Mouse (Mus musculus) embryonic facial prominence, embryonic 14.5 days (tissue): ENCODE measurements around the gene Casc4. TPM values are rescaled to one million over a fixed set of nuclear protein-coding genes. Genes with fewer than 3 reads are reported as not detected.

Experiments used
- ATAC-seq: fragments of 200-750 bp; cut with Nextera tagmentation; 2 replicates; pipeline ENCODE4 v1.8.0; 2017; ENCODE audit warnings: low read depth, moderate number of reproducible peaks, moderate TSS enrichment
- DNase-seq: peaks from one replicate; pipeline ENCODE4 v3.0.0-alpha.2; 2015; ENCODE audit warnings: low spot score
- H3K27ac ChIP-seq: fragments of 300-500 bp; sonication (generic); replicated peaks from 2 replicates; pipeline ENCODE4 v1.5.1; 2014; ENCODE audit warnings: low read depth, mild to moderate bottlenecking, low read length, moderate library complexity
- H3K27me3 ChIP-seq: fragments of 300-500 bp; sonication (generic); replicated peaks from 2 replicates; pipeline ENCODE4 v1.6.1; 2014; ENCODE audit warnings: low read length; ENCODE audit not compliant: control insufficient read depth, insufficient read depth
- H3K36me3 ChIP-seq: fragments of 300-500 bp; sonication (generic); 2 replicates; pipeline ENCODE4 v1.6.1; 2014; ENCODE audit warnings: low read length, mixed read lengths; ENCODE audit not compliant: control insufficient read depth, insufficient read depth
- H3K4me1 ChIP-seq: fragments of 300-500 bp; sonication (generic); 2 replicates; pipeline ENCODE4 v1.6.1; 2014; ENCODE audit warnings: antibody characterized with exemption, low read length; ENCODE audit not compliant: control insufficient read depth, insufficient read depth
- H3K4me2 ChIP-seq: fragments of 300-500 bp; sonication (generic); 2 replicates; pipeline ENCODE4 v1.6.1; 2014; ENCODE audit warnings: low read depth, mild to moderate bottlenecking, low read length, moderate library complexity, mixed read lengths
- H3K4me3 ChIP-seq: fragments of 300-500 bp; sonication (generic); 2 replicates; pipeline ENCODE4 v1.5.1; 2014; ENCODE audit warnings: low read depth, mild to moderate bottlenecking, low read length
- H3K9ac ChIP-seq: fragments of 300-500 bp; sonication (generic); 2 replicates; pipeline ENCODE4 v1.6.1; 2014; ENCODE audit warnings: low read depth, mild to moderate bottlenecking, low read length, moderate library complexity, mixed read lengths
- H3K9me3 ChIP-seq: fragments of 300-500 bp; sonication (generic); 2 replicates; pipeline ENCODE4 v1.6.1; 2016; ENCODE audit warnings: low read length; ENCODE audit not compliant: control insufficient read depth
- WGBS: fragments of 180-500 bp; shearing (Covaris S2); extraction: QIAGEN DNeasy Blood & Tissue Kit; methylation state at CpG from one replicate; pipeline ENCODE4 v1.1.7; 2014; 5-methylcytosine and 5-hydroxymethylcytosine counted together
- polyA plus RNA-seq: library from polyadenylated mRNA; unstranded; fragments of >200 nt; fragmentation: Nextera tagmentation; extraction: Ambion mirVana; gene quantifications from 2 replicates; pipeline ENCODE4 v1.2.1, GENCODE M21; 2014

Gene Casc4
- polyA plus RNA-seq, 1 experiment from 2014 or later = 23.6 TPM

GRCm38 (mm10) chr2:121954971-121955656 is 88.3 kb downstream of the Casc4 start:
- H3K9me3 ChIP-seq = no peaks in the 10 kb centered on the region
- peak overlapping the region; percentile 56 for H3K4me3 ChIP-seq
- ATAC-seq (no peak), DNase-seq (peak; percentile 1)
- peak overlapping the region; percentile 87 for H3K27ac ChIP-seq
- H3K4me1 ChIP-seq = no peaks in the 10 kb centered on the region
- H3K9ac ChIP-seq = peak overlapping the region; percentile 87
- H3K36me3 ChIP-seq = peaks cover 7% of the 10 kb centered on the region; the same call in 1 of the 2 replicates
- no peaks in the 10 kb centered on the region for H3K27me3 ChIP-seq
- H3K4me2 ChIP-seq = peak overlapping the region; percentile 70
- 15% methylated on average over 10 of the region's 10 CpGs for WGBS

DNA sequence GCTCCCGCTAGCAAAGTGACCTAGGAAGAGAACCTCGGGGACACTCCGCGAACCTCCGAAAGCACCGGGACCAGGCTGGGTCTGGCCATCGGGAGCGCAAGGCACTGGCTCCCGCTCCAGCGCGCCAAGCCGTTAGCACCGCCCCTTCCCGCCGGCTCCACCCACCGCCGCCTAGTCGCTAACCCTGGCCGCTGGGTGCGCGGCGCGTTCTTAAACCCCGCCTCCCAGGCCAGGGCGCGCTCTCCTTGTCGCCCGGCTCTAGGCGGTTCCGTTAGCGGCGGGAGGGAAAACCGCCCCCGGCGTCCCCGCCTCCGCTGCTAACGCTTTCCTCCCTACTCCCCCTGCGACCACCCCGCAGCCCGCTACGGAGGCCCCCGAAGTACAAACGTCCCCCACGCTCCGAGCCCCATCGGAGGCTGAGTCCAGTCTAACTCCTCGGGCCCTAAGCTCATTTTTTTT is 89.0 kb downstream of the Casc4 start, which contains the start of the genes Ctdspl2 and Mageb3:
Gene Ctdspl2 (plus strand): TSS at position 237 of the 459 bp plus-strand sequence.
Gene Mageb3 (minus strand): TSS at position 328 of the 459 bp plus-strand sequence.
- Histone ChIP-seq H3K27me3 (no peaks in the 10 kb centered on the region), H3K36me3 (peaks cover 11% of the 10 kb centered on the region; the same call in 1 of the 2 replicates), H3K9me3 (no peaks in the 10 kb centered on the region), H3K9ac (peak within 1 kb of the TSS; percentile 87), H3K4me1 (no peaks in the 10 kb centered on the region), H3K27ac (peak within 1 kb of the TSS; percentile 87), H3K4me2 (peak within 1 kb of the TSS; percentile 70), H3K4me3 (peak within 1 kb of the TSS; percentile 56)
- WGBS = 0% methylated on average over 41 of the region's 48 CpGs
- DNase-seq (peak; percentile 99), ATAC-seq (peak; percentile 97)

GRCm38 (mm10) chr2:121956224-121957018 is 89.7 kb downstream of the Casc4 start:
- Histone ChIP-seq H3K27ac (peak overlapping the region; percentile 87), H3K9ac (peak overlapping the region; percentile 87), H3K9me3 (no peaks in the 10 kb centered on the region), H3K4me2 (peak overlapping the region; percentile 70), H3K4me1 (no peaks in the 10 kb centered on the region), H3K27me3 (no peaks in the 10 kb centered on the region), H3K4me3 (peak overlapping the region; percentile 56), H3K36me3 (peaks cover 15% of the 10 kb centered on the region; the same call in 1 of the 2 replicates)
- WGBS = under 1% methylated on average over 46 of the region's 47 CpGs
- ATAC-seq (peak; percentile 95), DNase-seq (peak; percentile 95)

GRCm38 (mm10) chr2:121957216-121957792 is 90.5 kb downstream of the Casc4 start:
- Histone ChIP-seq H3K27me3 (no peaks in the 10 kb centered on the region), H3K36me3 (peaks cover 21% of the 10 kb centered on the region), H3K9ac (peak overlapping the region; percentile 87), H3K4me2 (peak overlapping the region; percentile 70), H3K4me1 (no peaks in the 10 kb centered on the region), H3K4me3 (peak overlapping the region; percentile 56), H3K27ac (peak overlapping the region; percentile 87), H3K9me3 (no peaks in the 10 kb centered on the region)
- ATAC-seq (no peak), DNase-seq (no peak)
- 8% methylated on average over 8 of the region's 8 CpGs for WGBS

Other genes with a start within 250 kb of the Casc4 start
- 1.4 and 2.1 TPM in 2 replicates for gene Frmd5, start 59.9 kb upstream of the Casc4 start, polyA plus RNA-seq
- 46.3 and 51.8 TPM in 2 replicates for gene Ctdspl2, start 89.0 kb downstream of the Casc4 start, polyA plus RNA-seq
- gene Mageb3, start 89.1 kb downstream of the Casc4 start, polyA plus RNA-seq = 0.11 and 0.50 TPM in 2 replicates
- gene Eif3j1, start 161.6 kb downstream of the Casc4 start, polyA plus RNA-seq = 10.9 and 13.1 TPM in 2 replicates